Mouse (Mus musculus): ENCODE measurements around the gene Clspn. TPM values are rescaled to one million over a fixed set of nuclear protein-coding genes. Genes with fewer than 3 reads are reported as not detected.

Clspn gene
- polyA plus RNA-seq, 1 experiment from 2014 or later = 41.4 TPM

GRCm38 (mm10) chr4:126639339-126639738, 82.6 kb downstream of the Clspn start:
- WGBS = 69% methylated on average over 7 of the region's 7 CpGs
- H3K27ac ChIP-seq = no peak overlapping the region
- no peak for ATAC-seq (ENCODE audit: insufficient number of reproducible peaks, insufficient read depth, low FRiP score, low TSS enrichment)
- peaks cover 2% of the 10 kb centered on the region; the same call in 1 of the 2 replicates for H3K4me1 ChIP-seq
- H3K4me3 ChIP-seq = no peak overlapping the region
- no peaks in the 10 kb centered on the region for H3K9me3 ChIP-seq
- no peak overlapping the region for H3K9ac ChIP-seq
- no peak overlapping the region for H3K4me2 ChIP-seq (replicated peaks)
- H3K27me3 ChIP-seq = peaks cover 16% of the 10 kb centered on the region
- H3K36me3 ChIP-seq = no peaks in the 10 kb centered on the region

- no peaks in the 10 kb centered on the region for H3K4me1 ChIP-seq
- H3K4me3 ChIP-seq = no peak overlapping the region
- H3K9me3 ChIP-seq = no peaks in the 10 kb centered on the region
- H3K9ac ChIP-seq = no peak overlapping the region
- 0 out of 2 replicates have a peak, but pooled peaks cover 2% of the 10 kb centered on the region for H3K27me3 ChIP-seq
- no peak overlapping the region for H3K27ac ChIP-seq
- H3K4me2 ChIP-seq (replicated peaks) = no peak overlapping the region
- ATAC-seq (ENCODE audit: insufficient number of reproducible peaks, insufficient read depth, low FRiP score, low TSS enrichment) = no peak
- H3K36me3 ChIP-seq = no peaks in the 10 kb centered on the region
- WGBS = 44% methylated on average over 9 of the region's 9 CpGs
Measured at GRCm38 (mm10) chr4:126641901-126642300, 85.2 kb downstream of the Clspn start.

Small RNA genes within 50 kb of the gene (microRNA-seq; reads per million reads assigned to microRNA genes)
- gene Mir7119 = 0.54 reads per million

Other genes starting within 250 kb of the Clspn start
- 91.0 and 95.2 TPM in 2 replicates for gene Adprhl2, start 235.2 kb upstream of the Clspn start, polyA plus RNA-seq (2016; fragmentation: Nextera tagmentation; extraction: Ambion mirVana)
- 17.0 and 17.8 TPM in 2 replicates for gene Tekt2, start 231.2 kb upstream of the Clspn start, polyA plus RNA-seq (2016; fragmentation: Nextera tagmentation; extraction: Ambion mirVana)
- 19.3 and 19.9 TPM in 2 replicates for gene Ago3, start 127.4 kb upstream of the Clspn start, polyA plus RNA-seq (2016; fragmentation: Nextera tagmentation; extraction: Ambion mirVana)
- gene Ago1, start 88.4 kb upstream of the Clspn start, polyA plus RNA-seq (2016; fragmentation: Nextera tagmentation; extraction: Ambion mirVana) = 7.0 and 8.4 TPM in 2 replicates
- gene Ago4, start 23.5 kb upstream of the Clspn start, polyA plus RNA-seq (2016; fragmentation: Nextera tagmentation; extraction: Ambion mirVana) = 3.2 and 4.1 TPM in 2 replicates
- 2.9 and 4.6 TPM in 2 replicates for gene 5730409E04Rik, start 52.9 kb downstream of the Clspn start, polyA plus RNA-seq (2016; fragmentation: Nextera tagmentation; extraction: Ambion mirVana)
- gene Psmb2, start 120.7 kb downstream of the Clspn start, polyA plus RNA-seq (2016; fragmentation: Nextera tagmentation; extraction: Ambion mirVana) = 459 and 471 TPM in 2 replicates
- gene Tfap2e, start 179.3 kb downstream of the Clspn start, polyA plus RNA-seq (2016; fragmentation: Nextera tagmentation; extraction: Ambion mirVana) = 0.34 TPM in 1 of 2 replicates, not detected in the other
- 35.2 and 37.2 TPM in 2 replicates for gene Ncdn, start 196.5 kb downstream of the Clspn start, polyA plus RNA-seq (2016; fragmentation: Nextera tagmentation; extraction: Ambion mirVana)
- gene AU040320, start 196.6 kb downstream of the Clspn start, polyA plus RNA-seq (2016; fragmentation: Nextera tagmentation; extraction: Ambion mirVana) = 18.1 and 20.4 TPM in 2 replicates